Mouse (Mus musculus) megakaryocyte progenitor cell, adult 5-6 weeks (primary cell): ENCODE measurements around the gene Uvrag. TPM values are rescaled to one million over a fixed set of nuclear protein-coding genes. Genes with fewer than 3 reads are reported as not detected.
"Not testable (repeated sequence)": the region's sequence is repeated elsewhere in the genome, so short reads cannot be mapped to it uniquely, and the experiment has no call there.

ENCODE experiments used
- ATAC-seq: replicated peaks from 2 replicates; pipeline ENCODE4 v1.8.0; 2016; ENCODE audit warnings: mild to moderate bottlenecking, moderate TSS enrichment, inconsistent platforms; ENCODE audit not compliant: poor library complexity
- total RNA-seq, 2 experiments: library from RNA; stranded (forward) in 1 of 2; stranded (reverse) in 1 of 2; fragments of 157-497, 149-512 nt in 1 of 2; fragments of 200-1000 nt in 1 of 2; gene quantifications; 2 replicates each; pipeline versions ENCODE4 v1.2.3 to v1.2.4; 2015 to 2017

Uvrag gene
- total RNA-seq, 2 experiments from 2014 or later, result 24.6 to 33.9 TPM

GRCm38 (mm10) chr7:98985935-98986334, 155.0 kb downstream of the Uvrag start:
- no peak for ATAC-seq

GRCm38 (mm10) chr7:98985489-98985888, 155.5 kb downstream of the Uvrag start:
- ATAC-seq, result no peak

GRCm38 (mm10) chr7:98984319-98984718, 156.6 kb downstream of the Uvrag start:
- ATAC-seq, result no peak

GRCm38 (mm10) chr7:98983058-98983457, 157.9 kb downstream of the Uvrag start:
- peak; percentile 36 for ATAC-seq

- peak; percentile 80 for ATAC-seq
Observed at GRCm38 (mm10) chr7:98981423-98981822, 159.5 kb downstream of the Uvrag start.

GRCm38 (mm10) chr7:98976839-98977457, 164.0 kb downstream of the Uvrag start:
- ATAC-seq, result peak; percentile 62

- no peak for ATAC-seq
Observed at GRCm38 (mm10) chr7:98974590-98974989, 166.4 kb downstream of the Uvrag start.

GRCm38 (mm10) chr7:98970721-98971120, 170.2 kb downstream of the Uvrag start:
- ATAC-seq, result no peak

GRCm38 (mm10) chr7:98968741-98969395, 172.1 kb downstream of the Uvrag start:
- no peak for ATAC-seq

- no peak for ATAC-seq
Observed at GRCm38 (mm10) chr7:98968082-98968674, 172.8 kb downstream of the Uvrag start.

GRCm38 (mm10) chr7:98967672-98968071, 173.3 kb downstream of the Uvrag start:
- no peak for ATAC-seq

- ATAC-seq, result not testable (repeated sequence)
Observed at GRCm38 (mm10) chr7:98963581-98963980, 177.4 kb downstream of the Uvrag start.

GRCm38 (mm10) chr7:98962547-98963311, 178.2 kb downstream of the Uvrag start:
- ATAC-seq, result peak; percentile 93

- no peak for ATAC-seq
Observed at GRCm38 (mm10) chr7:98962074-98962473, 178.9 kb downstream of the Uvrag start.

- ATAC-seq, result no peak
Observed at GRCm38 (mm10) chr7:98960274-98960673, 180.7 kb downstream of the Uvrag start.

- ATAC-seq, result no peak
Observed at GRCm38 (mm10) chr7:98959246-98959645, 181.7 kb downstream of the Uvrag start.

- ATAC-seq, result no peak
Observed at GRCm38 (mm10) chr7:98958172-98958571, 182.8 kb downstream of the Uvrag start.

GRCm38 (mm10) chr7:98957111-98957741, 183.7 kb downstream of the Uvrag start:
- ATAC-seq, result no peak

GRCm38 (mm10) chr7:98956609-98957008, 184.3 kb downstream of the Uvrag start:
- no peak for ATAC-seq

GRCm38 (mm10) chr7:98953649-98954048, 187.3 kb downstream of the Uvrag start:
- no peak; the same call in 1 of the 2 replicates for ATAC-seq

- no peak for ATAC-seq
Observed at GRCm38 (mm10) chr7:98944986-98945385, 196.0 kb downstream of the Uvrag start.
